Mouse (Mus musculus) brain, embryonic 18.5 days (tissue): ENCODE data around the gene Efna5.

Experiments used
- DNase-seq: peaks from one replicate; pipeline ENCODE4 v3.0.0-alpha.2; 2012; ENCODE audit warnings: low read depth, low spot score

Efna5 gene

GRCm38 (mm10) chr17:62881176-62881790, at the start of gene Efna5:
Gene Efna5, minus strand, starts transcription at chr17:62881317.
- DNase-seq: no peak

- DNase-seq: no peak
Observed at GRCm38 (mm10) chr17:62915304-62915703, 34.2 kb upstream of the Efna5 start.

- DNase-seq: no peak
Observed at GRCm38 (mm10) chr17:62905692-62906445, 24.8 kb upstream of the Efna5 start.

GRCm38 (mm10) chr17:62899066-62899465, 17.9 kb upstream of the Efna5 start:
- no peak for DNase-seq

GRCm38 (mm10) chr17:62889991-62890390, 8.9 kb upstream of the Efna5 start:
- no peak for DNase-seq

GRCm38 (mm10) chr17:62884129-62884506, 3.0 kb upstream of the Efna5 start:
- DNase-seq: no peak

- no peak for DNase-seq
Observed at GRCm38 (mm10) chr17:62883476-62884128, 2.5 kb upstream of the Efna5 start.

- peak; percentile 83 for DNase-seq
Observed at GRCm38 (mm10) chr17:62882726-62883475, 1.8 kb upstream of the Efna5 start.

GRCm38 (mm10) chr17:62881791-62882725, 941 bp upstream of the Efna5 start:
- DNase-seq: no peak

GRCm38 (mm10) chr17:62880311-62881175, 574 bp downstream of the Efna5 start:
- DNase-seq: no peak

GRCm38 (mm10) chr17:62879526-62880310, 1.4 kb downstream of the Efna5 start:
- DNase-seq: no peak

- DNase-seq: no peak
Observed at GRCm38 (mm10) chr17:62875727-62876126, 5.4 kb downstream of the Efna5 start.

GRCm38 (mm10) chr17:62871928-62872327, 9.2 kb downstream of the Efna5 start:
- DNase-seq: no peak

- DNase-seq: no peak
Observed at GRCm38 (mm10) chr17:62871191-62871590, 9.9 kb downstream of the Efna5 start.

- DNase-seq: no peak
Observed at GRCm38 (mm10) chr17:62870446-62870845, 10.7 kb downstream of the Efna5 start.

GRCm38 (mm10) chr17:62864966-62865365, 16.2 kb downstream of the Efna5 start:
- no peak for DNase-seq

- DNase-seq: no peak
Observed at GRCm38 (mm10) chr17:62863004-62863403, 18.1 kb downstream of the Efna5 start.

- no peak for DNase-seq
Observed at GRCm38 (mm10) chr17:62862298-62862999, 18.7 kb downstream of the Efna5 start.

GRCm38 (mm10) chr17:62857275-62857674, 23.8 kb downstream of the Efna5 start:
- DNase-seq: no peak
